Mouse (Mus musculus): ENCODE measurements around the gene Olfr1419. TPM values are rescaled to one million over a fixed set of nuclear protein-coding genes. Genes with fewer than 3 reads are reported as not detected.

Gene Olfr1419
- polyA plus RNA-seq, 1 experiment = not detected

- DNase-seq = no peak
- H3K4me3 ChIP-seq (replicated peaks; ENCODE audit: extremely low read depth, low read depth, low read length) = no peak overlapping the region
- WGBS = 88% methylated on average over 2 of the region's 2 CpGs
- no peak for TF ChIP-seq POLR2A (IDR thresholded peaks at IDR 0.05; ENCODE audit: borderline replicate concordance, extremely low read depth, low read depth, low read length)
- no peak for TF ChIP-seq CTCF (IDR thresholded peaks at IDR 0.05; ENCODE audit: insufficient read depth, low read length)
- no peaks in the 10 kb centered on the region for H3K4me1 ChIP-seq (ENCODE audit: control insufficient read depth, insufficient read depth, low read length)
Observed at GRCm38 (mm10) chr19:11867837-11868236, 7.1 kb downstream of the Olfr1419 start.

GRCm38 (mm10) chr19:11860966-11861365 lies 13.9 kb downstream of the Olfr1419 start, which contains the start of gene Olfr1418:
Gene Olfr1418, minus strand, starts transcription at chr19:11861066.
- TF ChIP-seq POLR2A (IDR thresholded peaks at IDR 0.05; ENCODE audit: borderline replicate concordance, extremely low read depth, low read depth, low read length) (no peak), CTCF (IDR thresholded peaks at IDR 0.05; ENCODE audit: insufficient read depth, low read length) (no peak)
- DNase-seq = no peak
- H3K4me3 ChIP-seq (replicated peaks; ENCODE audit: extremely low read depth, low read depth, low read length) = no peak within 1 kb of the TSS
- 91% methylated on average over 1 of the region's 1 CpGs for whole genome bisulfite sequencing
- H3K4me1 ChIP-seq (ENCODE audit: control insufficient read depth, insufficient read depth, low read length) = no peaks in the 10 kb centered on the region

GRCm38 (mm10) chr19:11856506-11856905 lies 18.4 kb downstream of the Olfr1419 start:
- no peak for DNase-seq
- 59% methylated on average over 6 of the region's 6 CpGs for WGBS
- Histone ChIP-seq H3K4me1 (ENCODE audit: control insufficient read depth, insufficient read depth, low read length) (no peaks in the 10 kb centered on the region), H3K4me3 (replicated peaks; ENCODE audit: extremely low read depth, low read depth, low read length) (no peak overlapping the region)
- TF ChIP-seq POLR2A (IDR thresholded peaks at IDR 0.05; ENCODE audit: borderline replicate concordance, extremely low read depth, low read depth, low read length) = no peak

- no peak overlapping the region for H3K4me3 ChIP-seq (replicated peaks; ENCODE audit: extremely low read depth, low read depth, low read length)
- TF ChIP-seq POLR2A (IDR thresholded peaks at IDR 0.05; ENCODE audit: borderline replicate concordance, extremely low read depth, low read depth, low read length) (no peak), CTCF (IDR thresholded peaks at IDR 0.05; ENCODE audit: insufficient read depth, low read length) (no peak)
- WGBS = 87% methylated on average over 2 of the region's 2 CpGs
- no peaks in the 10 kb centered on the region for H3K4me1 ChIP-seq (ENCODE audit: control insufficient read depth, insufficient read depth, low read length)
- no peak for DNase-seq
Observed at GRCm38 (mm10) chr19:11854821-11855220, 20.1 kb downstream of the Olfr1419 start.

GRCm38 (mm10) chr19:11852652-11853051 lies 22.3 kb downstream of the Olfr1419 start:
- DNase-seq = no peak
- Histone ChIP-seq H3K4me3 (replicated peaks; ENCODE audit: extremely low read depth, low read depth, low read length) (no peak overlapping the region), H3K4me1 (ENCODE audit: control insufficient read depth, insufficient read depth, low read length) (no peaks in the 10 kb centered on the region)
- 44% methylated on average over 4 of the region's 4 CpGs for WGBS
- TF ChIP-seq POLR2A (IDR thresholded peaks at IDR 0.05; ENCODE audit: borderline replicate concordance, extremely low read depth, low read depth, low read length) = no peak
- TF ChIP-seq CTCF (IDR thresholded peaks at IDR 0.05; ENCODE audit: insufficient read depth, low read length) = no peak

- DNase-seq = no peak
- TF ChIP-seq CTCF (IDR thresholded peaks at IDR 0.05; ENCODE audit: insufficient read depth, low read length) (no peak), POLR2A (IDR thresholded peaks at IDR 0.05; ENCODE audit: borderline replicate concordance, extremely low read depth, low read depth, low read length) (no peak)
- Histone ChIP-seq H3K4me1 (ENCODE audit: control insufficient read depth, insufficient read depth, low read length) (no peaks in the 10 kb centered on the region), H3K4me3 (replicated peaks; ENCODE audit: extremely low read depth, low read depth, low read length) (no peak overlapping the region)
- 75% methylated on average over 4 of the region's 4 CpGs for WGBS
Observed at GRCm38 (mm10) chr19:11846333-11846732, 28.6 kb downstream of the Olfr1419 start.

- 92% methylated on average over 4 of the region's 4 CpGs for WGBS
- TF ChIP-seq CTCF (IDR thresholded peaks at IDR 0.05; ENCODE audit: insufficient read depth, low read length) (no peak), POLR2A (IDR thresholded peaks at IDR 0.05; ENCODE audit: borderline replicate concordance, extremely low read depth, low read depth, low read length) (no peak)
- Histone ChIP-seq H3K4me1 (ENCODE audit: control insufficient read depth, insufficient read depth, low read length) (no peaks in the 10 kb centered on the region), H3K4me3 (replicated peaks; ENCODE audit: extremely low read depth, low read depth, low read length) (no peak within 1 kb of the TSS)
- no peak for DNase-seq
Observed at GRCm38 (mm10) chr19:11839119-11839518, 35.8 kb downstream of the Olfr1419 start, which contains the start of gene Olfr1417. Gene Olfr1417, minus strand, starts transcription at chr19:11839219.

GRCm38 (mm10) chr19:11823346-11824065 lies 51.4 kb downstream of the Olfr1419 start:
- no peak for DNase-seq
- TF ChIP-seq CTCF (IDR thresholded peaks at IDR 0.05; ENCODE audit: insufficient read depth, low read length) (no peak), POLR2A (IDR thresholded peaks at IDR 0.05; ENCODE audit: borderline replicate concordance, extremely low read depth, low read depth, low read length) (no peak)
- no peaks in the 10 kb centered on the region; the same call in 1 of the 2 replicates for H3K4me1 ChIP-seq (ENCODE audit: control insufficient read depth, insufficient read depth, low read length)
- H3K4me3 ChIP-seq (replicated peaks; ENCODE audit: extremely low read depth, low read depth, low read length) = no peak overlapping the region
- WGBS = 37% methylated on average over 4 of the region's 4 CpGs

- 26% methylated on average over 6 of the region's 6 CpGs for WGBS
- H3K4me3 ChIP-seq (replicated peaks; ENCODE audit: extremely low read depth, low read depth, low read length) = no peak overlapping the region
- no peak for TF ChIP-seq POLR2A (IDR thresholded peaks at IDR 0.05; ENCODE audit: borderline replicate concordance, extremely low read depth, low read depth, low read length)
- TF ChIP-seq CTCF (IDR thresholded peaks at IDR 0.05; ENCODE audit: insufficient read depth, low read length) = peak; percentile 13; the same call in 1 of the 2 replicates
- DNase-seq = no peak
- H3K4me1 ChIP-seq (ENCODE audit: control insufficient read depth, insufficient read depth, low read length) = peaks cover 2% of the 10 kb centered on the region; the same call in 1 of the 2 replicates
Observed at GRCm38 (mm10) chr19:11820211-11820610, 54.7 kb downstream of the Olfr1419 start.

- TF ChIP-seq POLR2A (IDR thresholded peaks at IDR 0.05; ENCODE audit: borderline replicate concordance, extremely low read depth, low read depth, low read length) (no peak), CTCF (IDR thresholded peaks at IDR 0.05; ENCODE audit: insufficient read depth, low read length) (peak; percentile 70)
- under 1% methylated on average over 15 of the region's 15 CpGs for WGBS
- Histone ChIP-seq H3K4me1 (ENCODE audit: control insufficient read depth, insufficient read depth, low read length) (peaks cover 5% of the 10 kb centered on the region; the same call in 1 of the 2 replicates), H3K4me3 (replicated peaks; ENCODE audit: extremely low read depth, low read depth, low read length) (peak overlapping the region; percentile 54)
- peak; percentile 82 for DNase-seq
Observed at GRCm38 (mm10) chr19:11819800-11820199, 55.1 kb downstream of the Olfr1419 start.

Data from lung, adult 2 months (tissue).